Mouse (Mus musculus) left cerebral cortex, adult 8-10 months (tissue): Measurements from ENCODE around the gene Nhp2. TPM values are rescaled to one million over a fixed set of nuclear protein-coding genes. Genes with fewer than 3 reads are reported as not detected.
A peak's percentile ranks its signal among the peaks of the same experiment; 100 is the strongest.

Experiments used
- DNase-seq, 2 experiments: peaks; one replicate each; pipeline ENCODE4 v3.0.0; 2022; ENCODE audit warnings: low spot score in 2 of 2
- total RNA-seq, 4 experiments: library from RNA; stranded (reverse); gene quantifications; 2 replicates each; pipeline ENCODE4 v1.2.4; 2022

The Nhp2 gene
- total RNA-seq, 4 experiments from 2014 or later, result 50.4 to 57.4 (median 53.6) TPM

GRCm38 (mm10) chr11:51633721-51634120, 14.2 kb downstream of the Nhp2 start:
- DNase-seq, result no peak

- DNase-seq, result no peak
These were observed 15.6 kb downstream of the Nhp2 start for GRCm38 (mm10) chr11:51635127-51635524.

GRCm38 (mm10) chr11:51635525-51636322, 16.2 kb downstream of the Nhp2 start, which contains the start of gene Rmnd5b:
Gene Rmnd5b, minus strand, starts transcription at chr11:51635896.
- DNase-seq, result peak; percentile 92 to 94

DNA sequence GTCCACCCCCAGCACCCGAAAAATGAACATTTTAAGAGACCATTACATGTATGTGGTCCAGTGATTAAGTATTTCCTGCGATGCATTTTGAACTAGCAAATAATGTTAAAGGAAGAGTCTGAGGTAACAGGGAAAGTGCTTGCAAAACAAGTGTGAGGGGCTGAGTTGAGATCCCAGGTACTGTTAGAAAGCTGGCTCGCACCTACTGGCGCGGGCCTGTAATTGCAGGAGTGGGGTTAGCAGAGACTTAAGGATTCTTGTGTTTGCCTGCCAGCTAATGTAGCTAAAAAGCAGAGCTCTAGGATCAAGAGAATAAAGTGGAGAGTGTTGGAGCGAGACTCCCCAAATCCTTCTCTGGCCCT, 16.8 kb downstream of the Nhp2 start:
- DNase-seq, result no peak

GRCm38 (mm10) chr11:51637971-51638414, 18.5 kb downstream of the Nhp2 start:
- no peak for DNase-seq

- no peak for DNase-seq
These were observed 19.0 kb downstream of the Nhp2 start for GRCm38 (mm10) chr11:51638497-51638896.

DNA sequence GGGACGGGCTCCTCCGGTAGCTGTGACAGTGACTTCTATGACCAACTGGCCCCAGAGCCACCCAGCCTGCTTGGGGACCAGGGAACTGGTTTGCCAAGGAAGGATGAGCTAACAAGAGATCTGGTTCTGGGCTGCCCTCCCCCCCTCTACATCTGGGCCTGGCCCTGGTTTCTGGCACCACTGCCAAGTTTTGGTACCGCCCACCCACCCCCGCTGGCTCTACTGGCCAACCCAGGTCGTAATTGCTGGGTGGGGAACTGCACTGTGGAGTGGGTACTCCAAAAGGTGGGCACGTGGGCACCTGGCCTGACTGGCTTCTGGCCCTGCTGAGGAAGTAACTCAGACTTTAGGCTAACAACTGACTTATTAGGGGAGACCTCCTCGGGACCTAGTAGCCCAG, 21.2 kb downstream of the Nhp2 start:
- DNase-seq, result no peak

DNA sequence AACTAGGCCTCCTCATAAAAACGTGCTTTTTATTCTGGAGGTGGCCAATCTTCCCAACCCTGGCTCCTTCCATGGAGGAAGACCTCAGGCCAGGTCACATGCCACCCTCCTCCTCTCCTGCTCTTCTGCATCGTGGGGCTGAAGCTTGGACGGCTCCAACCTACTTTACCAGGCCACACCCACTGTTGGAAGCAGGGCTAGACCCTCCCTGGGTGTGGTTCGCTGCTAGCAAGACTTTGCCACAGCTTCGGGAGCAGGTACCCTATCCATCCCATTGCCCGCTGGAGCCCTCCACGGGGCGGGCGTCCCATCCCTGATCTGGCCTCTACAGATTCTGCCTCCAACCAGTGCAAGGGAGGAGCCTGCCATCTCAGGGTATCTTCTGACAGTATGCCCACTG, 23.7 kb downstream of the Nhp2 start:
- no peak for DNase-seq

- DNase-seq, result no peak
These were observed 24.2 kb downstream of the Nhp2 start for GRCm38 (mm10) chr11:51643761-51644160.

DNA sequence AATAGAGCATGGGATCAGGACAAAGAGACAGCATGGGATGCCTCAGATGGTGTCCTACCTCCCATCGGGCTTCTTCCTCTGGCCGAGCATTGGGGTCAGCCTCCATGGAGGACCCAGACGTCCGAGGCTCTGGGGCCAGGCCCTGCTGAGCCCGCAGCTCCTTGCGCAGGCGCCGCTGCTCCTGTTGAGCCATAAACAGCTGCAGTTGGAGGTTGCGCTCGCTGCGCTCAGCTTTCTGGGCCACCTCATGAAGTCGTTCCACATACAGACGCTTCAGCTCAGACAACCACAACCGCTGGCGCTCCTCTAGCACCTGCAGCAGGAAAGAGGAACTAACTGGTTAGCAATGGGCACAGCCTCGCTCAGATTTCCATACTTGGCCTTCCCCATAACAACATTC, 24.7 kb downstream of the Nhp2 start:
- no peak for DNase-seq

DNA sequence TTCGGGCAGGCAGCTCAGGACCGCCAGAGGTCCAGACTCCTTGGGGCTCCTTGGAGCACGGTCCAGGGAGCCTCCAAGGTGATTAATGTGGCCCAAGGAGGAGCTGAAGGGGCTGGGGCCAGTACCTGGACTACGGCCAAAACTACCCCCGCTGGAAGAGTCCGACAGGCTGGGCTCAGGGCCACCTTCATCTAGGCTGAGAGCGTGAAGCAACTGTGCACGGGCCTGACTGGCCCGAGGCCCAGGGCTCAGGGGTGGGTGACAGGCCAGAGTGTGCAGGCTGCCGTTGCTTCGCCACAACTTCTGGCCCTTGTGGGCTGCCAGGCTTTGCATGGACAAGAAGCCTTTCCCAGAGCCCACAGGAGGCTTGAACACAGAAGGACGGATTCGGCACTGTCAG, 25.8 kb downstream of the Nhp2 start:
- DNase-seq, result no peak

GRCm38 (mm10) chr11:51646245-51646644, 26.7 kb downstream of the Nhp2 start:
- no peak for DNase-seq

DNA sequence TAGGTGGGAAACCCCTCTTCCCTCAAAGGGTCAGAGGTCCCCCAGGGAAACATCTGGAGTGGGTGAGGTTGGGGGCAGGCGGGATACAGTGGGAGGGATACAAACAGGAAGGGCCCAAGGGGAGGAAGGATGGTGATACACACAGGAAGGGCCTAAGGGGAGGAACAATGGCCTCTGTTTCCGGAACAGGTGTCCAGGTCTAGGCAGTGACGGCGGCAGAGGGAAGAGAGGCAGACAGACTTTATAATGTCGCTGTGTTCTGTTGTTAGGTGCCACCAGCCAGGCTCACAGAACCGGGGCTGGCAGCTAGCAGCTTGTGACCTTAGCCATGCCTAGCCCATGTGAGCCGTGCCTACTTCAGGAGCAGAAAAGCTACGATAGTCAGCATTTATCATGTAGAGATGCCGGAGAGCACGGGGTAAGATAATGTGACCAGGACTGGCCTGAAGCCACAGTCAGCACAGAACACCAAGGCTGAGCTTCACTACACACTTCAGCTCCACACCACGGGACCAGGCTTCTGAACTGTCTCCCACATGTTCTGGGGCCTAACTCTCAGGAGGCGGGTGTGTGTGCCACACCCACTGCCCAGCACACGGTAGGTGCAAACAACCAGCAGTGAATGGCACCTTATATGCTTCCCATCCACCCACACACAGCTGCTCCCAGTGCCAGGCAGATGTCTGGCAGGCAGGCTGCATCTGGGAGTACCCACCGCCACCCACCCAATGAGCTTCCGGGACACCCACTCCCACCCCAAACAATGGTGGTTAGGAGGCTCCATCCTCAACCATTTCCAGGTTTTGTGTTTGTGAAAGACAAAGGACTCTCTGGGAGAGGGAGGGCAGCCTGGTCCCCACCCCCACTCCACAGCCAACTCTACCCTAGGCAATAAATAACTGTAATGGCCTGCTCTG, 27.5 kb downstream of the Nhp2 start:
- peak in 1 of 2 experiments; percentile 66 for DNase-seq

GRCm38 (mm10) chr11:51648566-51648965, 29.0 kb downstream of the Nhp2 start:
- DNase-seq, result peak in 1 of 2 experiments; percentile 9

- peak in 1 of 2 experiments; percentile 6 for DNase-seq
These were observed 29.8 kb downstream of the Nhp2 start for GRCm38 (mm10) chr11:51649111-51649888.

DNA sequence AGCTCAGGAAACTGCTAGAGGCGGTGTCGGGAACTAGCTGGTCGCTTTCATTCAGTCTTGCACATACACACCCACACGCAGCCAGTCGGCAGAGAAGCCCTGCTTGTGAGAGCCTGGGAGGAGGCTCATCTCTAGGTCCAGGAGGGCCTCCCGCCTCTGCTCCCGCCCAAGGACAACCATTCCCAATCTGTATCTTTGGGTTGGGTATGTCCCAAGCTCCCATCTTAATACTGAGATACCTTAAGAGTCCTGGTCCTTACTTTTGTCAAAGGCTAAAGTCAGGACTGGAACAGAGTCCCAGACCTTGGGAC, 30.3 kb downstream of the Nhp2 start:
- DNase-seq, result peak in 1 of 2 experiments; percentile 51

DNA sequence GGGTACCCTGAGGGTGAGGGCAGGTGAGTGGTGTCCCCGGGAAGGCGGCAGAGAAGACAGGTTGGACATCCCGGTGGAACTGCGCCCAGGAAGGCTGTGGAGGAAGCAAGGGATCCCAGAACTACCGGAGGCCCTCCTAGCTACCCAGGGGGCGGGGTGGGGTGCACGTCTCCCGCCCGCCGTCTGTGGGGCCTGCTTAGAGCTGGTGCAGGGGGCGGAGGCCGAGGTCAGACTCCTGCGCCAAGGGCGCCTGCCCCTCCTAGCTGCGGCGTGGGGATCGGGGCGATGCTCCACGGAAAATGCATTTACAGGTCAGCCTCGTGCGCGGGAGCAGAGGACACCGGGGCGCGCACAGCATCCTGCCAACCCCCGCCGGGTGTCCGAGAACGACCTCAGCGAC, 30.7 kb downstream of the Nhp2 start:
- DNase-seq, result peak in 1 of 2 experiments; percentile 13

- DNase-seq, result peak in 1 of 2 experiments; percentile 11
These were observed 31.4 kb downstream of the Nhp2 start, which contains the start of the genes N4bp3 and D930048N14Rik for GRCm38 (mm10) chr11:51650691-51651515. Gene N4bp3, minus strand, starts transcription at chr11:51650842. Gene D930048N14Rik, plus strand, starts transcription at chr11:51650954.

DNA sequence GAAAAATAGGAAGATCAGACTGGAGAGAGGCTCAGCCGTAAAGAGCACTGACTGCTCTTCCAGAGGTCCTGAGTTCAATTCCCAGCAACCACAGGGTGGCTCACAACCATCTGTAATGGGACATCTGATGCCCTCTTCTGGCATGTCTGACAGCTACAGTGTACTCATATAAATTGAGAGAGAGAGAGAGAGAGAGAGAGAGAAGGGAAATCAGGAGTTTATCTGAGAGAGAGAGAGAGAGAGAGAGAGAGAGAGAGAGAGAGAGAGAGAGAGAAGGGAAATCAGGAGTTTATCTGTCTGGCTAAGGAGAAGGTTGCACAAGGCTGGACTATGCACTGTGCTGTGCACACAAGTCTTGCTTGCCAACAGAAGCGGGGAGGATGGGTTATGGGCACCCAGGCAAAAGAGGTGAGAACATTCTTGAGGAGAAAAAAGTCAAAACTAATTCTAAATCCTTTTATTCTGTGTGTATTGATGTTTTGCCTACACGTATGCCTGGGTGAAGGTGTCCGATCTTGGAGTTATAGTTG, 33.4 kb downstream of the Nhp2 start:
- DNase-seq, result no peak

GRCm38 (mm10) chr11:51653736-51654135, 34.2 kb downstream of the Nhp2 start:
- no peak for DNase-seq
